Mouse (Mus musculus) spleen, adult 2 months (tissue): ENCODE results near the gene Gm2a.

Source experiments
- CTCF ChIP-seq: fragments of 200-500 bp; IDR thresholded peaks from 2 replicates; pipeline ENCODE4 v1.5.1; 2011; ENCODE audit warnings: mild to moderate bottlenecking, inconsistent platforms; ENCODE audit not compliant: insufficient read depth, insufficient read length, insufficient replicate concordance; ENCODE audit errors: extremely low read depth
- POLR2A ChIP-seq: fragments of 200-500 bp; IDR thresholded peaks from 2 replicates; pipeline ENCODE4 v1.6.1; 2011; ENCODE audit warnings: low read depth, low read length, inconsistent platforms

GRCm38 (mm10) chr11:55128411-55128810 is 30.5 kb downstream of the Gm2a start:
- TF ChIP-seq CTCF (no peak), POLR2A (no peak)
